Mouse (Mus musculus): ENCODE measurements at regions not wholly inside any gene's neighbourhood (a gene's known extent, or its start where the extent isn't known, plus 50 kb on each side); places are given as distances from the start of the nearest gene placed in this dataset.

GRCm38 (mm10) chr9:47129101-47129500 is 130.6 kb downstream of the Gm4791 start:
- no peak for DNase-seq (ENCODE audit: inconsistent ontology term)

GRCm38 (mm10) chr9:47133454-47133853 is 134.9 kb downstream of the Gm4791 start:
- DNase-seq (ENCODE audit: inconsistent ontology term), result no peak

- DNase-seq (ENCODE audit: inconsistent ontology term), result no peak
Observed at GRCm38 (mm10) chr9:47133873-47134272, 135.3 kb downstream of the Gm4791 start.

GRCm38 (mm10) chr9:47134479-47134878 is 135.9 kb downstream of the Gm4791 start:
- no peak for DNase-seq (ENCODE audit: inconsistent ontology term)

GRCm38 (mm10) chr9:47136641-47137040 is 138.1 kb downstream of the Gm4791 start:
- DNase-seq (ENCODE audit: inconsistent ontology term), result no peak

GRCm38 (mm10) chr9:47153471-47153870 is 154.9 kb downstream of the Gm4791 start:
- peak; percentile 79 for DNase-seq (ENCODE audit: inconsistent ontology term)

- DNase-seq (ENCODE audit: inconsistent ontology term), result no peak
Observed at GRCm38 (mm10) chr9:47165480-47166131, 167.1 kb downstream of the Gm4791 start.

GRCm38 (mm10) chr9:47167681-47168240 is 169.2 kb downstream of the Gm4791 start:
- DNase-seq (ENCODE audit: inconsistent ontology term), result peak; percentile 57

GRCm38 (mm10) chr9:47176044-47176443 is 177.5 kb downstream of the Gm4791 start:
- DNase-seq (ENCODE audit: inconsistent ontology term), result no peak

- no peak for DNase-seq (ENCODE audit: inconsistent ontology term)
Observed at GRCm38 (mm10) chr9:47218101-47218500, 219.6 kb downstream of the Gm4791 start.

- DNase-seq (ENCODE audit: inconsistent ontology term), result no peak
Observed at GRCm38 (mm10) chr9:47223536-47223935, 225.0 kb downstream of the Gm4791 start.

- no peak for DNase-seq (ENCODE audit: inconsistent ontology term)
Observed at GRCm38 (mm10) chr9:47224249-47224648, 225.7 kb downstream of the Gm4791 start.

GRCm38 (mm10) chr9:47226476-47227271 is 228.1 kb downstream of the Gm4791 start:
- DNase-seq (ENCODE audit: inconsistent ontology term), result no peak

GRCm38 (mm10) chr9:47227298-47227697 is 228.8 kb downstream of the Gm4791 start:
- DNase-seq (ENCODE audit: inconsistent ontology term), result no peak

- DNase-seq (ENCODE audit: inconsistent ontology term), result no peak
Observed at GRCm38 (mm10) chr9:47228736-47229135, 230.2 kb downstream of the Gm4791 start.

GRCm38 (mm10) chr9:47229296-47229695 is 230.8 kb downstream of the Gm4791 start:
- DNase-seq (ENCODE audit: inconsistent ontology term), result no peak

- peak; percentile 18 for DNase-seq (ENCODE audit: inconsistent ontology term)
Observed at GRCm38 (mm10) chr9:47240950-47241349, 242.4 kb downstream of the Gm4791 start.

GRCm38 (mm10) chr9:47242051-47242450 is 243.5 kb downstream of the Gm4791 start:
- no peak for DNase-seq (ENCODE audit: inconsistent ontology term)

GRCm38 (mm10) chr9:47242526-47242925 is 244.0 kb downstream of the Gm4791 start:
- no peak for DNase-seq (ENCODE audit: inconsistent ontology term)

GRCm38 (mm10) chr9:47249029-47249428 is 250.5 kb downstream of the Gm4791 start:
- peak; percentile 63 for DNase-seq (ENCODE audit: inconsistent ontology term)

GRCm38 (mm10) chr9:47251160-47251559 is 252.6 kb downstream of the Gm4791 start:
- DNase-seq (ENCODE audit: inconsistent ontology term), result no peak

- DNase-seq (ENCODE audit: inconsistent ontology term), result peak; percentile 36
Observed at GRCm38 (mm10) chr9:47253836-47254657, 255.5 kb downstream of the Gm4791 start.

Data from Muller cell, postnatal 12 days (primary cell).